In genomic region chr6:28672388-28672787, GRCm38 (mm10) we compare ENCODE assay signal across 23 mouse cellular contexts.
DNase-seq lines count a peak whose midpoint lies in the region; ATAC-seq and TF ChIP-seq lines count a peak whose summit lies in the region.
"Had no signal": no experiment of that assay in that cellular context is flagged by ENCODE, and none has a peak within 500 bp of the region (broad histone marks: within the 10 kb centered on the region; RNA-seq: fewer than 3 reads in every experiment).

No protein-coding gene starts in this region.

- H3K4me2 ChIP-seq in midbrain, embryonic 15.5 days: no peak overlapping the region
- no peak overlapping the region for H3K4me2 ChIP-seq in midbrain, postnatal 0 days (ENCODE audit: low read depth, low read length, poor library complexity, severe bottlenecking)
- H3K4me2 ChIP-seq: embryonic facial prominence, embryonic 13.5 days; embryonic facial prominence, embryonic 15.5 days; forebrain, embryonic 13.5 days; forebrain, embryonic 15.5 days had no signal

- H3K27ac ChIP-seq in midbrain, embryonic 15.5 days: no peak overlapping the region
- H3K27ac ChIP-seq in midbrain, postnatal 0 days (ENCODE audit: low read depth, low read length): no peak overlapping the region
- no peak overlapping the region for H3K27ac ChIP-seq in testis, adult 2 months (ENCODE audit: control insufficient read depth, insufficient read depth, low read depth, low read length)
- H3K27ac ChIP-seq: embryonic facial prominence, embryonic 13.5 days; embryonic facial prominence, embryonic 15.5 days; forebrain, embryonic 13.5 days; forebrain, embryonic 15.5 days had no signal

- H3K27me3 ChIP-seq in midbrain, embryonic 15.5 days (replicated peaks): no peaks in the 10 kb centered on the region
- no peaks in the 10 kb centered on the region for H3K27me3 ChIP-seq in midbrain, postnatal 0 days (ENCODE audit: insufficient read depth, low read length)
- H3K27me3 ChIP-seq in testis, adult 2 months (ENCODE audit: control insufficient read depth, insufficient read depth, low read length): no peaks in the 10 kb centered on the region
- H3K27me3 ChIP-seq: embryonic facial prominence, embryonic 13.5 days; embryonic facial prominence, embryonic 15.5 days; forebrain, embryonic 13.5 days; forebrain, embryonic 15.5 days; Patski had no signal

- ATAC-seq in midbrain, embryonic 15.5 days (replicated peaks): peak; percentile 52; the same call in 1 of the 2 replicates
- ATAC-seq in midbrain, postnatal 0 days (ENCODE audit: low FRiP score): no peak
- ATAC-seq: forebrain, embryonic 13.5 days; forebrain, embryonic 15.5 days; Patski had no signal

- 64% methylated on average over 1 of the region's 1 CpGs for WGBS in midbrain, embryonic 15.5 days
- 67% methylated on average over 1 of the region's 1 CpGs for WGBS in midbrain, postnatal 0 days

- H3K4me3 ChIP-seq in midbrain, embryonic 15.5 days: no peak overlapping the region
- H3K4me3 ChIP-seq in midbrain, postnatal 0 days (ENCODE audit: low read depth, low read length): no peak overlapping the region
- peak overlapping the region; percentile 33 for H3K4me3 ChIP-seq in testis, adult 2 months (ENCODE audit: control insufficient read depth, low read depth, low read length)
- H3K4me3 ChIP-seq: embryonic facial prominence, embryonic 13.5 days; embryonic facial prominence, embryonic 15.5 days; erythroblast, embryonic 14.5 days; forebrain, embryonic 13.5 days; forebrain, embryonic 15.5 days had no signal

- H3K9me3 ChIP-seq in midbrain, embryonic 15.5 days: no peaks in the 10 kb centered on the region
- H3K9me3 ChIP-seq in midbrain, postnatal 0 days (ENCODE audit: low read length): no peaks in the 10 kb centered on the region
- H3K9me3 ChIP-seq: embryonic facial prominence, embryonic 13.5 days; embryonic facial prominence, embryonic 15.5 days; forebrain, embryonic 13.5 days; forebrain, embryonic 15.5 days; G1E had no signal

- no peak for TF ChIP-seq CTCF in midbrain, postnatal 0 days (IDR thresholded peaks at IDR 0.05)
- TF ChIP-seq CTCF in testis, adult 2 months (IDR thresholded peaks at IDR 0.05; ENCODE audit: control insufficient read depth, insufficient read depth, insufficient replicate concordance, low read depth, low read length): no peak

- no peak for TF ChIP-seq POLR2A in testis, adult 2 months (IDR thresholded peaks at IDR 0.05; ENCODE audit: control insufficient read depth, low read depth, low read length)

- no peak for DNase-seq in midbrain, postnatal 0 days (ENCODE audit: low spot score)
- DNase-seq in testis, postnatal 10 days (ENCODE audit: low spot score): no peak
- peak; percentile 50 for DNase-seq in ZHBTc4 (ENCODE audit: low read depth, low spot score)
- DNase-seq in cerebellum, postnatal 36 days: no peak
- DNase-seq in layer of hippocampus, adult 9-10 months (ENCODE audit: low spot score): no peak
- DNase-seq: adrenal gland, adult 2 months; adrenal gland, postnatal 10 days; adrenal gland, postnatal 25 days; cerebellum, adult 11-12 months; cerebellum, adult 2 months; cerebellum, adult 9-10 months; cerebellum, postnatal 10 days; cerebellum, postnatal 25 days; embryo, embryonic 11 days had no signal

- H3K4me1 ChIP-seq in midbrain, embryonic 15.5 days: no peaks in the 10 kb centered on the region
- no peaks in the 10 kb centered on the region for H3K4me1 ChIP-seq in midbrain, postnatal 0 days (ENCODE audit: insufficient read depth, low read length)
- H3K4me1 ChIP-seq in testis, adult 2 months (ENCODE audit: control insufficient read depth, insufficient read depth, low read length): no peaks in the 10 kb centered on the region
- H3K4me1 ChIP-seq: embryonic facial prominence, embryonic 15.5 days; forebrain, embryonic 13.5 days; forebrain, embryonic 15.5 days had no signal

- no peak overlapping the region for H3K9ac ChIP-seq in midbrain, embryonic 15.5 days
- no peak overlapping the region for H3K9ac ChIP-seq in midbrain, postnatal 0 days (replicated peaks; ENCODE audit: low read length, poor library complexity, severe bottlenecking)
- H3K9ac ChIP-seq: embryonic facial prominence, embryonic 13.5 days; embryonic facial prominence, embryonic 15.5 days; forebrain, embryonic 13.5 days; forebrain, embryonic 15.5 days had no signal

- H3K36me3 ChIP-seq in midbrain, embryonic 15.5 days (replicated peaks): no peaks in the 10 kb centered on the region
- no peaks in the 10 kb centered on the region for H3K36me3 ChIP-seq in midbrain, postnatal 0 days (ENCODE audit: insufficient read depth, low read length)
- no peaks in the 10 kb centered on the region for H3K36me3 ChIP-seq in testis, adult 2 months (ENCODE audit: control insufficient read depth, insufficient read depth, low read length)
- H3K36me3 ChIP-seq: forebrain, embryonic 15.5 days had no signal
